Mouse (Mus musculus): Measurements from ENCODE around the gene Akr1cl.

- no peak for TF ChIP-seq CHD2 (IDR thresholded peaks at IDR 0.05; ENCODE audit: low read depth, low read length)
- TF ChIP-seq HCFC1 (IDR thresholded peaks at IDR 0.05; ENCODE audit: borderline replicate concordance, insufficient read depth, low read length): no peak
Measured at GRCm38 (mm10) chr1:65075607-65076006, 43.0 kb upstream of the Akr1cl start.

Data from ES-E14 (cell line).